Mouse (Mus musculus): ENCODE data around the gene Exph5. TPM values are rescaled to one million over a fixed set of nuclear protein-coding genes. Genes with fewer than 3 reads are reported as not detected.

Gene Exph5
- under 1 TPM in 1 of 2 experiments, not detected in 1; 0.01 TPM for polyA plus RNA-seq (2012; fragmentation: generic; extraction: Trizol)

DNA sequence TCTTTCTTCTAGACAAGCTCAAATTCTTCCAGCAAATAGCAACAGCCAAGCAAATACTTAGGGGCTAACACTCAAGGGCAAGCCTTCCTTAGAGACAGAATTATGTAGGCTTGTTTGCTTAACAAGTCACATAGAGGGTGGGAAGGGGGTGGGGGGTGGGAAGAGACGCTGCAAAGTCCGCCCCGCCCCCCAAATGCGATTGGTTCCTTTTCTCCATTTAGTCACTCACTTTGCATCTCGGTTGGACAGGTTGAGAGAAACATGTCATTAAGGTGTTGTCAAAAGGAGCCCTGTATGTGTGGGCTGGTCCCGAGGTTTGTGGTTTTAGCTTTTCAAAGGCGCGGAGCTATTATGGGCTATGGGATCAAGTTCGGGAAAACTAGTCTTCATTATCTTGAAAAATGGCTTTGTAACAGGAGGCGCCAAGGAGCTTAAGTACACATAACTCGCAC, at the start of gene Exph5:
Gene Exph5, plus strand, starts transcription at position 402 of the 452 bp plus-strand sequence.

DNA sequence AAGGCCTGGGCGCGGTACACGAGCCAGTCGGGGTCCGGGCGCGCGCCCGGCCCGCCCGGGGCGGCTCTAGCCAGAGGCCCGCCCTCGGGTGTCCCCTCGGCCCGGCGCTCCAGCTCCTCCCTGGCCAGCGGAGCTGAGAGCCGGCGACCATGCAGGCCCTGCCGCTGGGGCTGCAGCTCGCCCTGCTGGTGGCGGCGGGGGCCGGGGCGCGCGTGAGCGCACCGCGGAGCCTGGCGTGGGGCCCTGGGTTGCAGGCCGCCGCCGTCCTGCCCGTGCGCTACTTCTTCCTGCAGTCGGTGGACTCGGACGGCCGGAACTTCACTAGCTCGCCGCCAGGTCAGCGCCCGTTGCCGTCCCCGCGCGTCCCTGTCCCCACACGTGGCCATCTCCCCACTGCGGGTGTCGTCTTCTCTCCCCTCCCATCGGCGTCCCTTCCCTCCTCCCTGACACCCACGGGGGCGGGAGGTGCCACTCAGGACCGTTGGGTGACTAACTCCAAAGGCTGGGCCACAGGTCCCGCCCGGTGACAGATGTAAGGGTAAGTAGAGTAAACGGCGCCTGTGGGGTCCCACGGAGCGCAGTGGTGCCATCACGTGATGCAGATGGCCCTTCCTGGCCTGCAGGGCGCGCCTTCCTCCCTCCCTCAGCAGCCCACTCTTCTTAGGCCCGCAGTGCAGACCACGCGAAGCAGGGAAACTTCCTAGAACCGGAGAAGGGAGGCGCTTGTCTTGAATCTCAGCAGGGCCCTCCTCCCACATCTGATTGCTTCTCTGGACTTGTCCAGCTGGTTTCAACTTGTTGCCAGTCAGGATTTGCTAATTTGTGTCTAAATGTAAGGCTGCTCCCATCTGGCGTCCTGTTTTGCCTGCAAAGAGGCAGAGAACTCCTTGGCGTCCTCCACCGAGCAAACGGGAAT, 82.7 kb downstream of the Exph5 start, which contains the start of gene Kdelc2:
Gene Kdelc2, plus strand, starts transcription at position 75 of the 916 bp plus-strand sequence.

DNA sequence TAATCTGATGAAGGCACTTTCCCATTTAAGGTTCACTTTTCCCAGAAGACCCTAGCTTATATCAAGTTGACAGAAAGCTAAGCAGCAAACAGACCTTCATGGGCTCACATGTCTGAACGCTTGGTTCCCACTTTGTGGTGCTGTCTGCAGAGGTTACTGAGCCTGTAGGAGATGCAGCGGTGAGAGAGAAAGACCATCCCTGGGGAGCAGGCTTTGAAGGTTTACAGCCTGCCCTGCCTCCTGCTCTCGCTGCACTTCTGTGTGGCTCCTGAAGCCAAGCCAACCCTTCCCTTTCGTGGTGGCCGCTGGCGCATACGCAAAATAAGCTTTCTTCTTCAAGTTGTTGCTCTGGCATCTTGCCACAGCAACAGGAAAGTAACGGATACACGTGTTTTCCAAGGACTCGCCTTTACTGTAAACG, 100.8 kb downstream of the Exph5 start, which contains the start of gene 4930550C14Rik:
Gene 4930550C14Rik, plus strand, starts transcription at position 35 of the 421 bp plus-strand sequence.

Other genes starting within 250 kb of the Exph5 start
- 1 to 10 TPM in 1 of 2 experiments, under 1 TPM in 1; 0.57 to 2.4 TPM for gene Ddx10, start 53.6 kb upstream of the Exph5 start, polyA plus RNA-seq (2012; fragmentation: generic; extraction: Trizol)
- gene Kdelc2, start 82.4 kb downstream of the Exph5 start, polyA plus RNA-seq (2012; fragmentation: generic; extraction: Trizol): 10 to 100 TPM in 1 of 2 experiments, under 1 TPM in 1; 0.82 to 11.2 TPM
- gene 4930550C14Rik, start 100.7 kb downstream of the Exph5 start, polyA plus RNA-seq (2012; fragmentation: generic; extraction: Trizol): under 1 TPM in 1 of 2 experiments, not detected in 1; 0.15 TPM
- under 1 TPM; 0.16 to 0.60 TPM for gene Atm, start 235.1 kb downstream of the Exph5 start, polyA plus RNA-seq (2012; fragmentation: generic; extraction: Trizol)
- gene Npat, start 235.4 kb downstream of the Exph5 start, polyA plus RNA-seq (2012; fragmentation: generic; extraction: Trizol): 1 to 10 TPM in 1 of 2 experiments, under 1 TPM in 1; 0.15 to 1.2 TPM

Data from C3H10T1/2 (cell line).